Mouse (Mus musculus): ENCODE measurements at regions not wholly inside any gene's neighbourhood (a gene's known extent, or its start where the extent isn't known, plus 50 kb on each side); places are given as distances from the start of the nearest gene placed in this dataset.

GRCm38 (mm10) chr2:10783594-10783993 lies 388.3 kb upstream of the Prkcq start:
- Histone ChIP-seq H3K4me2 (ENCODE audit: low read depth, low read length) (no peak overlapping the region), H3K4me3 (ENCODE audit: low read depth, low read length) (no peak overlapping the region), H3K36me3 (ENCODE audit: control insufficient read depth, insufficient read depth, low read length) (no peaks in the 10 kb centered on the region), H3K4me1 (ENCODE audit: control insufficient read depth, insufficient read depth, low read length) (peaks cover 12% of the 10 kb centered on the region; the same call in 1 of the 2 replicates), H3K27ac (replicated peaks; ENCODE audit: low read depth, low read length) (no peak overlapping the region), H3K9me3 (ENCODE audit: control insufficient read depth, low read length) (no peaks in the 10 kb centered on the region), H3K9ac (ENCODE audit: low read depth, low read length) (no peak overlapping the region), H3K27me3 (replicated peaks; ENCODE audit: control insufficient read depth, insufficient read depth, low read length) (no peaks in the 10 kb centered on the region)
- ATAC-seq (ENCODE audit: low read depth): no peak
- WGBS: 47% methylated on average over 6 of the region's 6 CpGs
- DNase-seq (ENCODE audit: low spot score): no peak

DNA sequence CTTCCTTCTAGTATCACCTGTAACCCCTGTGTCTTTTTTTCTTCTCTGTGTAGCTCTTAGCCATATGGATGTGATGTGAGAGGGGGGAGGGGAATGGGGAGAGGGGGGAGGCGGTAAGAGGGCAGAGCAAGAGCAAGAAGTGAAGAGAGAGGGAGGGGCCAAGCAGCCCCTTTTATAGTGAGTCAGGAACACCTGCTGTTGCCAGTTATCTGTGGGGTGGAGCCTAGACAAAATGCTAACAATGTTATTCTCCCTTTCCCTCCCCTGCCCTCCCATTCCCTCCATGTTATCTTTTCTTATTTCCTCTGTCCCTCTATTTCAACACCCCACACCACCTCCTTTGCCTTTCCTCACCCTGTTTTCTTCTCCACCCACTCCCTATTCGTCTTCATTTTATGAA lies 387.6 kb upstream of the Prkcq start:
- Histone ChIP-seq H3K9me3 (ENCODE audit: control insufficient read depth, low read length) (no peaks in the 10 kb centered on the region), H3K27ac (replicated peaks; ENCODE audit: low read depth, low read length) (no peak overlapping the region), H3K27me3 (replicated peaks; ENCODE audit: control insufficient read depth, insufficient read depth, low read length) (no peaks in the 10 kb centered on the region), H3K4me2 (ENCODE audit: low read depth, low read length) (no peak overlapping the region), H3K4me1 (ENCODE audit: control insufficient read depth, insufficient read depth, low read length) (peaks cover 12% of the 10 kb centered on the region; the same call in 1 of the 2 replicates), H3K9ac (ENCODE audit: low read depth, low read length) (no peak overlapping the region), H3K36me3 (ENCODE audit: control insufficient read depth, insufficient read depth, low read length) (no peaks in the 10 kb centered on the region), H3K4me3 (ENCODE audit: low read depth, low read length) (no peak overlapping the region)
- WGBS: 37% methylated on average over 2 of the region's 2 CpGs
- DNase-seq (ENCODE audit: low spot score): peak; percentile 17
- no peak for ATAC-seq (ENCODE audit: low read depth)

DNA sequence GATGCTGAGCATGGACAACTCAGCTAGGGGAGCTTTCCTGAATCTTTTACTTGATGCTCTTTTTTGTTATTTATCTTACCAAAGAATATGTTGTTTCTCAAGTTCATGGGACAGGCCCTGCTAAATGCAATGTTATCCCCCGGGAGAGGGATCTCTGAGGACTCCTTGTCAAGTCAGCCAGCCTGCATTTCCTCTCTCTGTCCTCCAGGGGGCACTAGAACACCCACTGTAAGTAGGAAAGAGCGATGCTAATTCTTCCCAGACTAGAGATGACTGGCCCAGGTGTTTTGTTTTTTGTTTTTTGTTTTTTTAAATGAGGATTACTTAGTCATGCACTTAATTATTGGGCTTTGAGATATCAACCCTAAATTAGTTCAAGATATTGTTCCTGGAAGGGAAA lies 386.8 kb upstream of the Prkcq start:
- no peak overlapping the region for H3K4me2 ChIP-seq (ENCODE audit: low read depth, low read length)
- H3K4me1 ChIP-seq (ENCODE audit: control insufficient read depth, insufficient read depth, low read length): peaks cover 12% of the 10 kb centered on the region; the same call in 1 of the 2 replicates
- H3K27ac ChIP-seq (replicated peaks; ENCODE audit: low read depth, low read length): no peak overlapping the region
- ATAC-seq (ENCODE audit: low read depth) (no peak), DNase-seq (ENCODE audit: low spot score) (peak; percentile 77)
- WGBS: 15% methylated on average over 2 of the region's 2 CpGs
- no peak overlapping the region for H3K9ac ChIP-seq (ENCODE audit: low read depth, low read length)
- no peaks in the 10 kb centered on the region for H3K9me3 ChIP-seq (ENCODE audit: control insufficient read depth, low read length)
- H3K36me3 ChIP-seq (ENCODE audit: control insufficient read depth, insufficient read depth, low read length): no peaks in the 10 kb centered on the region
- H3K27me3 ChIP-seq (replicated peaks; ENCODE audit: control insufficient read depth, insufficient read depth, low read length): no peaks in the 10 kb centered on the region
- H3K4me3 ChIP-seq (ENCODE audit: low read depth, low read length): no peak overlapping the region

GRCm38 (mm10) chr2:10788509-10788908 lies 383.4 kb upstream of the Prkcq start:
- peak; percentile 79 for DNase-seq (ENCODE audit: low spot score)
- WGBS: 36% methylated on average over 1 of the region's 1 CpGs
- H3K9ac ChIP-seq (ENCODE audit: low read depth, low read length): no peak overlapping the region

DNA sequence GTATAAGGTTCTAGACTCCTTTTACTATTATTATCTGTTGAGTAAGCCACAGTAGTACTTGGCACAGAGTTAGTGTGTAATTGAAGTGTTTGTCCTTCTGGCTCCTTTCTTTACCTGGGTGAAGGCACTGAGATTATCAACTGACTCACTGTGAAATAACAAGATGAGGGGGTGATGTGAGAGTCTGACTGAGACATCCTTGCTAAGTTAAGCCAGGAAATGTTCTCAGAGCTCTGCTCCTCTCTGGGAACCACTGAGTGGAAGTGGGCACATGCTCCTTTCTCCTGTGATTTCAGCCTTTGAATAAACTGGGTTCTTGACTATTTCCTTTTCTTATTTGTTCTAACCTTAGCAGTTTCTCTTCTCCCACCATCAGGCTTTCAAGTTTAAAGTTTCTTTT lies 380.7 kb upstream of the Prkcq start:
- peaks cover 7% of the 10 kb centered on the region; the same call in 1 of the 2 replicates for H3K4me1 ChIP-seq (ENCODE audit: control insufficient read depth, insufficient read depth, low read length)
- no peak overlapping the region for H3K4me2 ChIP-seq (ENCODE audit: low read depth, low read length)
- H3K4me3 ChIP-seq (ENCODE audit: low read depth, low read length): no peak overlapping the region
- H3K36me3 ChIP-seq (ENCODE audit: control insufficient read depth, insufficient read depth, low read length): no peaks in the 10 kb centered on the region
- no peaks in the 10 kb centered on the region for H3K9me3 ChIP-seq (ENCODE audit: control insufficient read depth, low read length)
- DNase-seq (ENCODE audit: low spot score): no peak
- no peak overlapping the region for H3K9ac ChIP-seq (ENCODE audit: low read depth, low read length)
- H3K27me3 ChIP-seq (replicated peaks; ENCODE audit: control insufficient read depth, insufficient read depth, low read length): no peaks in the 10 kb centered on the region
- ATAC-seq (ENCODE audit: low read depth): no peak
- H3K27ac ChIP-seq (replicated peaks; ENCODE audit: low read depth, low read length): no peak overlapping the region

More at GRCm38 (mm10) chr2:10788509-10788908, 383.4 kb upstream of the Prkcq start:
- peaks cover 10% of the 10 kb centered on the region; the same call in 1 of the 2 replicates for H3K4me1 ChIP-seq (ENCODE audit: control insufficient read depth, insufficient read depth, low read length)
- no peaks in the 10 kb centered on the region for H3K9me3 ChIP-seq (ENCODE audit: control insufficient read depth, low read length)
- peak; percentile 68 for ATAC-seq (ENCODE audit: low read depth)
- H3K4me3 ChIP-seq (ENCODE audit: low read depth, low read length): no peak overlapping the region
- no peaks in the 10 kb centered on the region for H3K36me3 ChIP-seq (ENCODE audit: control insufficient read depth, insufficient read depth, low read length)
- peak overlapping the region; percentile 34 for H3K27ac ChIP-seq (replicated peaks; ENCODE audit: low read depth, low read length)
- H3K27me3 ChIP-seq (replicated peaks; ENCODE audit: control insufficient read depth, insufficient read depth, low read length): no peaks in the 10 kb centered on the region
- no peak overlapping the region for H3K4me2 ChIP-seq (ENCODE audit: low read depth, low read length)

DNA sequence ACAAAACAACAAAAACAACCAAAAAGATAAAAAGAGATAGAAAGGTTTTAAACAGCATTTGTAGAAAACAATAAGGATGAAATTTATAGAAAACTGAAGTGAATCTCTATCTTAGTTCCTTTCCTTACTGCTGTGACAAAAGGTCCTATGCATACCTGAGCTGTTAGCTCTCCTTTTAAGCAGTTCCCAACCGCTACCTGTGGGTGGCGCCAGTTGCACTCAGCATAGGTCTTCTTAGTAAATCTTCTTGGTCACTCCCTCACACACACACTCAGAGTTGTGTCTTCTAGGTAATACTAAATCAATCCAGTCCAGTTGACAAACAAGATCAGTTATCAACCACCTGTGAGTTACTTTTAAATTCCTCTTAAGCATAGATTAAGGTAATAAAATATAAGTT lies 355.5 kb upstream of the Prkcq start:
- no peaks in the 10 kb centered on the region for H3K27me3 ChIP-seq (replicated peaks; ENCODE audit: control insufficient read depth, insufficient read depth, low read length)
- no peak overlapping the region for H3K4me2 ChIP-seq (ENCODE audit: low read depth, low read length)
- H3K4me3 ChIP-seq (ENCODE audit: low read depth, low read length): no peak overlapping the region
- ATAC-seq (ENCODE audit: low read depth) (no peak), DNase-seq (ENCODE audit: low spot score) (no peak)
- H3K36me3 ChIP-seq (ENCODE audit: control insufficient read depth, insufficient read depth, low read length): no peaks in the 10 kb centered on the region
- 22% methylated on average over 2 of the region's 2 CpGs for WGBS
- no peak overlapping the region for H3K9ac ChIP-seq (ENCODE audit: low read depth, low read length)
- H3K9me3 ChIP-seq (ENCODE audit: control insufficient read depth, low read length): no peaks in the 10 kb centered on the region
- no peaks in the 10 kb centered on the region for H3K4me1 ChIP-seq (ENCODE audit: control insufficient read depth, insufficient read depth, low read length)
- no peak overlapping the region for H3K27ac ChIP-seq (replicated peaks; ENCODE audit: low read depth, low read length)

DNA sequence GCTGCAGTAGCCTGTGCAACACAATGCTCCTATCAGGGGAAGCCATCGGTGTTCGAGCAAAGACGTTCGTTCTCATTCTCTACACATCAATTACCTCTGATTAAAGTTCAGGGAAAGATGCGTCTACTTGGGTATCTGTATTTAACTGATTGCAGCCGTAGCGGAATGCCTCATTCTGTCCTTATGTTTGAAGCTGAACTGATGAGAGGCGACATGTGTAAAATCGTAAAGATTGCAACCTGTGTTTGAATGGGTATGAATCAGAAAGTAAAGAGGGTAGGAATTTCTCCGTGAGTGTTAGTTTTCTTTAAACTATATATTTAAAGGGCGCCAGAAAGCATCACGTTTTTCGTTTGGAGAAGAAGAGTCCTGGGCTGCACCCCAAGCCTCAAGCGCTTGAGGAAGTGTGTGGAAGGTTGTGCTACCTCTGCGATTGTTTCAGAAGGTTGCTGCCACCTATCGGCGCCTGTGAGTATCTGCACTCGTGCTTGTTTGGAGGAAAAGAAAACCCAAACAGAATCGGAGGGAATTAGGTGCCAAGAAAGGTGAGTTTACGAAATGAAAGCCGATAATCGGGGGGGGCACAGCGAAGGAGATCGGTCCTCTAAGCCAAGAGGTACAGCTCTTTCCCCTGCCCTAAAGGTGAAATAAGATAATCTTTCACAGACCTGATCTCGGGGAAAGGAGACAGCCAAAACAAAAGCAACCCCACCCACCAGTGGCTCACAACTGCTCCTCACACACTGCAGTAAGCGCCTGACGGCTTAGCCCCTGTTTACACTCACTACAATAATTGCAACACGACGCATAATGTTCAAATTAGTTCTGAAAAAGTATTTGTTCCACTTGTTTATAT lies 346.4 kb upstream of the Prkcq start:
- no peaks in the 10 kb centered on the region for H3K27me3 ChIP-seq (replicated peaks; ENCODE audit: control insufficient read depth, insufficient read depth, low read length)
- no peaks in the 10 kb centered on the region for H3K36me3 ChIP-seq (ENCODE audit: control insufficient read depth, insufficient read depth, low read length)
- 23% methylated on average over 29 of the region's 29 CpGs for WGBS
- H3K9ac ChIP-seq (ENCODE audit: low read depth, low read length): peak overlapping the region; percentile 64
- H3K4me3 ChIP-seq (ENCODE audit: low read depth, low read length): peak overlapping the region; percentile 45
- peaks cover 4% of the 10 kb centered on the region; the same call in 1 of the 2 replicates for H3K4me1 ChIP-seq (ENCODE audit: control insufficient read depth, insufficient read depth, low read length)
- ATAC-seq (ENCODE audit: low read depth): peak; percentile 92
- peak; percentile 93 for DNase-seq (ENCODE audit: low spot score)
- H3K27ac ChIP-seq (replicated peaks; ENCODE audit: low read depth, low read length): peak overlapping the region; percentile 42; the same call in 1 of the 2 replicates
- H3K9me3 ChIP-seq (ENCODE audit: control insufficient read depth, low read length): no peaks in the 10 kb centered on the region
- peak overlapping the region; percentile 55 for H3K4me2 ChIP-seq (ENCODE audit: low read depth, low read length)

DNA sequence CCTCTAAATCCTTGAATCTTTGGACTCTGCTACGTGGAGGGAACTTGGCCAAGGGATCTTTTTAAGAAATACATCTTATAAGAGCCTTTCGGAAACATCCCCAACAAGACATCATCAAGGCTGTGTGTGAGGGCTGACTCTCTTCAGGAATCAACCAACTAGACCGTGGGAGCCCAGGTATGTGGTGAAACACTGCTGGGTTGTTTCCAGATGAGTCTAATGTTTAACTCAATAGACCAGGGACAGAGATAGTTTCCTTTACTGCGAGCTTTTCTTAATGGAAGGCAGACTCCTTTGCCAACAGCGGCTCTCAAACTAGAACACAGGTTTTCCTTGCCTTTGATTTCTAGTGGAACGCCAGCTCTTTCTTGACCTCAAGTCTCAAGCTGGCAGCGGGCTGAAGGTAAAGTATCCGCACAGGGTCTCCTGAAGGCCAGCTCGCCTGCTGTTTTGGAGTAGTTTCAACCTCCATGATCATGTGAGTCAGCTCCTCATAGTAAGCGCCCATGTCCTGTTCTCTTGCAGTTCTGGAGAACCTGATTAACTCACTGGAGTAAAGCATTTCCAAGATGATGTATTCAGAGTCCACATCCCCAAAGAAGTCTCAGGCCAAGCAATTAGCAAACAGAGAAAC lies 345.7 kb upstream of the Prkcq start:
- Histone ChIP-seq H3K27me3 (replicated peaks; ENCODE audit: control insufficient read depth, insufficient read depth, low read length) (no peaks in the 10 kb centered on the region), H3K9ac (ENCODE audit: low read depth, low read length) (peak overlapping the region; percentile 64; the same call in 1 of the 2 replicates), H3K4me1 (ENCODE audit: control insufficient read depth, insufficient read depth, low read length) (peaks cover 4% of the 10 kb centered on the region; the same call in 1 of the 2 replicates), H3K4me3 (ENCODE audit: low read depth, low read length) (peak overlapping the region; percentile 45), H3K9me3 (ENCODE audit: control insufficient read depth, low read length) (no peaks in the 10 kb centered on the region), H3K27ac (replicated peaks; ENCODE audit: low read depth, low read length) (peak overlapping the region; percentile 42; the same call in 1 of the 2 replicates), H3K4me2 (ENCODE audit: low read depth, low read length) (peak overlapping the region; percentile 55), H3K36me3 (ENCODE audit: control insufficient read depth, insufficient read depth, low read length) (no peaks in the 10 kb centered on the region)
- WGBS: 56% methylated on average over 10 of the region's 10 CpGs
- ATAC-seq (ENCODE audit: low read depth) (peak; percentile 57), DNase-seq (ENCODE audit: low spot score) (peak; percentile 75)

Data from embryonic facial prominence, embryonic 14.5 days (tissue).